Mouse (Mus musculus) cortical plate, adult 2 months (tissue): Measurements from ENCODE around the gene Rpp25l.

Source experiments
- CTCF ChIP-seq: fragments of 200-500 bp; IDR thresholded peaks from 2 replicates; pipeline ENCODE4 v1.5.1; 2011; ENCODE audit warnings: mild to moderate bottlenecking, control low read depth, low read length; ENCODE audit not compliant: insufficient read depth; ENCODE audit errors: extremely low read depth
- POLR2A ChIP-seq: fragments of 200-500 bp; IDR thresholded peaks from 2 replicates; pipeline ENCODE4 v1.6.1; 2011; ENCODE audit warnings: mild to moderate bottlenecking, low read length, control low read depth; ENCODE audit not compliant: insufficient read depth; ENCODE audit errors: extremely low read depth

DNA sequence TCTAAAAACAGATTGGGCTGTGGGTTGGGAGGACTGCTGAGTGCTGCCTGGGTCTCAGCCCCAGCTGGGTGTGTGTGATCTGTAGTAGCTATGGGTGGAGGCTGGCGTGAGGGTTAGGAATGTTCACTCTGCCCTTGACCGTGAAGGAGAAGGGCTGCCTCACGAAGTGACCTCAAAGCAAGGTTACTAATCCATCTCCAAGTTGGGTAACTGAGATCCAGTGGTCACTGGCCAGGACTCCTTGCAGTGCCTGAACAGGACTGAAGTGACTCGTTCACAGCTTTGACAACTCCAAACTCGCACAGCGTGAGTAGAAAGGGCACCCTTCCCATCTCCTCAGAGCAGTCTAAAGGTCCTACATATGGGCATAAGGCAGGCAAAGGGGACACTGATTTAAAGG is 34.5 kb downstream of the Rpp25l start:
- TF ChIP-seq CTCF (no peak), POLR2A (no peak)
